Mouse (Mus musculus) A20 (cell line): ENCODE measurements at regions not wholly inside any gene's neighbourhood (a gene's known extent, or its start where the extent isn't known, plus 50 kb on each side); places are given as distances from the start of the nearest gene placed in this dataset.
"Not testable (repeated sequence)": the region's sequence is repeated elsewhere in the genome, so short reads cannot be mapped to it uniquely, and the experiment has no call there.

Experiments
- DNase-seq: peaks from one replicate; pipeline ENCODE4 v3.0.0-alpha.2; 2011; ENCODE audit warnings: low read depth, low spot score

DNA sequence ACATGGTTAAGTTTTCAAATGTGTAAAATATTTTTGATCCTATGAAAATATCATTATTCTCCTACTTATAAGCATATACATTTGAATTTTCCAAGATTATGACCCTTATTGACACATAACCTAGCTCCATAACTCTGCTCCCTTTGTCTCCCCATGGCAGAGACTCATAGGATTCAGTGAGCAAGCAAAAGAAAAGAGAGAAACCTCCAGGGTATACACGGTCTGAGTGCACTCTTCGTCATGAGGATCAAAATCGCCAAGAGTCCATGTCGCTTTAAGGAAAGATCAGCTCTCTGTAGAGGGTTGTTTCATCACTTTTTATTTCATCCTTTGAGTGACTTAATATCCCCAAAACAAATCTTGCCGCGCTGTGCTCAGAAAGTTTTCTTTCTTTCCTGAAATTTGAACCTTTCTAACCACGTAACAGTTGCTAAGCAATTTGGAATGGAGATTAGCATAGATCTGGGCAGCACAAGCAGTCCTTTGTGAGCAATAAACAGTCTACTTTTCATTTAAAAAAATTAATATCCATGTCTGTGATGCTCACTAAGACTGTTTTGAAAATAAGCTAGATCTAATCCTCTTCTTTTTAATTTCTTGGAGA, 1158.0 kb downstream of the A830018L16Rik start:
- DNase-seq, result no peak

DNA sequence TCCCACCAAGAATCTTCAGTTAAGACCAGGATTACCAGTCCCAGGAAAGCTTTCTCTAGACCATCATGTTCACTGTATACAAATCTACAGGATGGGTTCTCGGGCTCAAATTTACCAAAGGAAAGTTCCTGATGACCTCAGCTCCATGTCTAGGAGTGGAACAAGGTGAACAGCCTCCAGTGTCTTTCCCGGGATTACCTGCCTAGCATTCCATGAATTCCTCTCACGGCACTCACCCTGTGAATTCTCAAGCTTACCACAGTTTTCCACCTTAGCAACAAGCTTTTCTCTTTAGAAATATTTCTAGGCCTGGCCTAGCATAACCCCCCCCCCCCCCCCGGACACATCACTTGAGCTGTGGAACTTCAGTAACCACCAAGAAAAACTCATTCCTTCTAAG, 1158.9 kb downstream of the A830018L16Rik start:
- no peak for DNase-seq

DNA sequence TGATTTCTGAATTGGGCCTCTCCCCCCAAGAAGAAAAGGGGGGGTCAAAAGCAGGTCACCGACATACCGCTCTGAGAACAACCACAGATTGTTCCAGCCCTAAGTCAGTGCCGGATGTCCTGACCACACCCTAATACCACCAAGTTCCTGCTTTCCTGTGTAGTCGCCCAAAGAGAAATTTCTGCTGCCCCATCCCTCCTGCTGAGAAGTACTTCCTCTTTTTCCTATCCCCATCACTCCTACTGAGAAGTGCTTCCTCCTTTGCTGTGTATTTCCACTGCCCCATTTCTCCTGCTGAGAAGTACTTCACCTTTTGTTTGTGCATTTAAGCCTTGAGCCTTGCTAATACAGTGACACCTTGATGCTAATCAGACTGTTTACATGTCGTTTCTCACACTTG, 1160.4 kb downstream of the A830018L16Rik start:
- DNase-seq, result no peak

DNA sequence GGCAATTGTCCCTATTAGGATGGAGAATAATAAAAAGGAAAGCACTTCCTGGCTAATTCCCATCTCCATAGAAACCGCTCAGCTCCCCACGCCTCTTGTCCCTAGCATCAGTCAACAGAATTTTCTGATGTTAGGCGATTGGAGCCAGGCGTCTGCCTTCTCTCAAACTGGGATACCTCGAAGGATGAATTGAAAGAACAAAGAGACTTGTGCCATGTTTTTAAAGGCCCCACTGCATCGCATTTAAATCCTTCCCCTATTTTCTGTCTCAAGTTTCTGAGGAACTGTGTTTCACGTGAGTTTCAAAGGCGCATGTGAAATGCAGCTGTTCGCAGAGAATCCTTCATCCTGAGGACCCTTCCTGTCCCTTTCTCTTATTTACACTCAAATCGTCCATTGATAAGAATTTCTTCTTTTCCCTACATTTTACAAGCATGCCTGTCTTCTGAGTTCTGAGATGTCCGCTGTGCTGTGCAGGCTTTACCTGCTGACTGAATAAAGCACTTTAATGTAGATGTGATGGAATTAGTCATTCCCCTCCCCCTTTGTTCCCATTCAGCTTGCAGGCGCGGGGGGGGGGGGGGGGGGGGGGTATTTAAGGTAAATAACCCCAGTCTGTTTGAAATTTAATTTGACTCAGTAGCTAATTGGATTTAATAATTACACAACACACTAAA, 1163.3 kb downstream of the A830018L16Rik start:
- DNase-seq, result no peak

DNA sequence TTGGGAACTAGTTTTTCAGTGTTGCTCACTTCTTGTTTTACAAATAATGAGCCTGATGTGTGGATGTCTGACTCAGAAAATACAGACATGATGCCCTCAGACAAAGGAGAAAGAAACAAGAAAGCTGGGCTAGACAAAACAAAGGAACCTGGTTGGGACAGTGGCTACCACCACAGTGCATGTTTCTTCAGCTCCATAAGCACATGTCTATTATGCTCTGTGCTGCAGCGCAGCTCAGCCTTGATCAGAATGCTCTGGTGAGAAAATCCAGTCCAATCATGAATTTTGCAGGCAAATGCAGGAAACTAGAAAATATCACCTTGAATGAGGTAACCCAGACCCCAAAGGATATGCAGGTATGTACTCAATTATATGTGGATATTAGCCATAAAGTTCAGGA, 1164.1 kb downstream of the A830018L16Rik start:
- no peak for DNase-seq

DNA sequence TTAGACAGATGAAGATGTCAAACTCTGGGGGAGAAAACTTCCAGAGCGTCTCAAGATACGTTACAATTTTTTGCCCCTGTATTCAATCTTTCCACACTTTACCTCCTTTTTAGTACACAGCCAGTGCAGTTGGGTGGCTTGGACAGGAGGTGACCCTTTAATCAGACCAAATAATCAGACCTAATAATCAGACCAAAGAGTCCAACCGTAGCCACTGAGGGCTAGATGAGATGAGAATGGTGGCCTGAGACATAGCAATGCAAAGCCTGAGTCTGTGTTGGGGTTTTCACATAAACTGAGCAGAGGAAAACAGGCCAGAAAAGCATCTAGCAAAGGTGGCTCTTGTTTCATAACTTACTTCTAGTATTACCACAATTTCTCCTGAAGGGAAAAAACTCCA, 1169.1 kb downstream of the A830018L16Rik start:
- DNase-seq, result no peak

DNA sequence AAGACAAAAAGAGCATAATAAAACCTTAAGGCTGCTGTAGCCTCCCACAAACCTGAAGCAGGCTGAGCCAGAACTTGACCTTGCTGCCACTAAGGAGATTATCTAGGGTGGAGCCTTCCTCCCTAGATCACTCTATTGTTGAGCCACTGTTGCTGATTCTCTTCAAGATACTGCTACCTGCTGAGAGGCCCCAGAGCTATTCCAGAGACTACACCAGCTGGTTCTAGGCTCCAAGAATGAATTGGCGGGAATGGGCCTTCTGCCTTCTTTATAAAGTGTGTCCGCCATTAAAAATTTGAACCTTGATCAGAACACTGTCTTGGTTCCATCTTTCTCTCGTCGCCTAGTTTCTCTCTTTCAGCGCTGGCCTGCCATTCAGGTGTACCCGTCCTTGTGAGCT, 1173.1 kb downstream of the A830018L16Rik start:
- not testable (repeated sequence) for DNase-seq

DNA sequence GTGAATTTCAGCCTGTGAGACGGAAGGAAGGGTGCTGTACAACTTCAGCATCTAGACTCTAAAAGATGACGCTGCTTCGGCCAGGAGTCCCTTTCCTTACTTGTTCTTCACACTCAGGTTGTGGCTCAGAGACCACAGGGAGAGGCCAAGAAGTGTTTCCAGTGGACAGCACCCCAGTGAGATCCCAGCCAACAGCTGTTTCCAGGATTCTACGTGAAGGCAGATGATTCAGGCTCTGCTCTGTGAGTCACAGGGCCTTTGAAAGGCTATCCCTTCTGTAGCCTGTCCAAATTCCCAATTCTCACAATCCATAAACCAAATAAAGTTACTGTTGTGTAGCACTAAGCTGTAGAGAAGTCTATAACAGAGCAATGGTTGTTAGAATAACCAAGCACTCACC, 1198.2 kb downstream of the A830018L16Rik start:
- no peak for DNase-seq

DNA sequence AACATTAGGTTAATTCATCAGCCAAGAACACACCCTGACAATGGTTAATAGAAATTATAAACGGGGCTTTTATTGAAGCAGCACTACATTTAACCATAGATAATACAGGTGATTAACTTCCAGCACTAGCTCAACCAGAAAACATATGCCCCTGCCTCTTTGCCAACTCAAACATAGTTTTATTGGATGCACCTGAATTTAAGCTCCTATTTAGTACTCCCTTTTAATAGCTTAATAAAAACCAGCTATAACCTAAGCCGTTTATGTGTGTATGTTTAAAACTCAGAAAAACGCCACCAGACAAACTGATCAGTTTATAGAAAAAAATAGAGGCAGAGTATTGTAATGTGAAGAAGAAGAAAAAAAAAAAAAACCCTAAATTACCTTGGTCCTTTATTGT, 1201.4 kb downstream of the A830018L16Rik start:
- no peak for DNase-seq

DNA sequence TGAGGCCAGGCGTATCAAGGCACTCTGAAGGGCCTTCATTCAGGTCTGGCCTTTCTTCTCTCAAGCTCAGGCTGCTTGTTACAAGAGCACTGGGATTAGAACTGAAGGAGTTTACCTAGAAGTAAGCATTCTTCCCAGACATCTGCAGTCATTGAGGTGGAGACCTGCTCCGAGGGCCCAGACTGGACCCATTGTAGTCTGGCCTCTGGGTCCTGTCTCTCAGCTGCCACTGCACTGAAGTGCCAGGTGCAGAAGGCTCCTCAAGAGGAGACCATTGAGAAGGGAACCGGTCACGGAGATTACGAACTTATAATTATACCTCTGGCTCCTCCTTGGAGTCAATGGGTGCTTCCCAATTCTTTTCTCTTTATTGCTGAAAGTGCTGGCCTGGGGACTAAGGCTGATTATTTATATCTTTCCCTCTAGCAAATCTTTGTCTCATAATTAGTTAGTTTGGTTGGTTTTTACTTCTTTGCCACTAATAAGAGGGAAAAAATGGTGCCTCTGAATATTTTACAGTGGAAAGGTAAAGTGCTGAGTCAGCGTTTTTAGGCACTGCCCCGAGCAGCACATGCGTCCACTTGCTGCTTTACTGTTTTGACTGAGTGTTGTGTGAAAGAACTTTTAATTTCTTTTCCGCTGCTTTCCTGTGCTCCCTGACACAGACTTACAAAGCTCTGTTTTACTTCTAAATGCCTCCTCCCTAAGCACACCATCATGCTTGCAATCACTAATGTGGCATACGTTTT, 1202.0 kb downstream of the A830018L16Rik start:
- DNase-seq, result no peak

DNA sequence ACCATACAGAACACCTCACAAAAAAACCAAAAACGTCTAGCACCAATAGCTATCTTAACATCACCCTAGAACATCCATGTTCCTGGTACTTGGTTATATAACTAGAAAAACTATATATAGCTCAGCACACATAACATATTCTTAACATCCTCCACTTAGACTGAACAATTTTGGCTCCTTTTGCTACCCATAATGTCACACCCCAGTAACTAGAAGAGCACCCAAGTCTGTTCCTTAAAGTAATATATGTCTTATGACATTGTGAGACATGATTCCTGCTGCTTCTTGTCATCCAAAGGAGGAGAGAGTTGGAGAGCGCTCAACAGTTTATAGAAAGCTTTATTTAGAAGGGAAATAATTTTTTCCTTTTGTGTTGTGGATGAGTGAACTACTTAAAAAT, 1206.1 kb downstream of the A830018L16Rik start:
- DNase-seq, result no peak

DNA sequence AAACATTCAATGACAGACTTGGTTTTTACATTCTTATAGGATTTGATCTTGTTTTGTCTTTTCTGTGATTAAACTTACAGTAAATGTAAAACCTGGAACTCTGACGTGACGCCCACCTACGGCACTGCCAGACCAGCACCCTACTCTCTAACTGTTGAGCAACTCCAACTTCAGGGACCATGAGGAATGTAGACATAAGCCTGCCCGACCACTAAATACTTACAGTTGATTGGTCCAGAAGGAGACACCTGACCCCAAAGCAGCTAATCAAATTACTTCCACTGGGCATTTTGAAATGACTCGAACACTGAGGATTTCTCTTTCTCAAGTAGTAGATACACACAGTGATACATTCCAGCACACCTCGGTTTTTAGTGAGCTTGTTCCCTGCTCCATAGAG, 1206.9 kb downstream of the A830018L16Rik start:
- DNase-seq, result no peak

DNA sequence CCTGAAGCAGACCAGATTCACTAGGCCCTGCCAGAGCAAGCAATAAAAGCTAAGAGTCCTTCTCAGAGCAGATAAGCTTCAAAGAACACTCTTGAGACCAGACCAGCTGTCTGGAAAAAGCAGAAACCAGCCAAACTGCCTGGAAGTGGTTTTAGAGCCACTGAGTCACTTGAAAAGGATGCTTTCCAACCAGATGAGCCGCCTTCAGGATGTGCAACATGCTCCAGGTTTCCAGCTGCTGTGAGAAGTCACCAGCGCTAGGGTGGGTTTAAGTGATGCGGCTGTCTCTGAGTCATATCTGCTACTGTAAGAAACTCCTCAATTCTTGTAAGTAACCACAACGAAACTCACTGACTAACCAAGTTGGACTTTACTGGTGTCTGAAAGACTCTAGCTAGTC, 1209.3 kb downstream of the A830018L16Rik start:
- no peak for DNase-seq

DNA sequence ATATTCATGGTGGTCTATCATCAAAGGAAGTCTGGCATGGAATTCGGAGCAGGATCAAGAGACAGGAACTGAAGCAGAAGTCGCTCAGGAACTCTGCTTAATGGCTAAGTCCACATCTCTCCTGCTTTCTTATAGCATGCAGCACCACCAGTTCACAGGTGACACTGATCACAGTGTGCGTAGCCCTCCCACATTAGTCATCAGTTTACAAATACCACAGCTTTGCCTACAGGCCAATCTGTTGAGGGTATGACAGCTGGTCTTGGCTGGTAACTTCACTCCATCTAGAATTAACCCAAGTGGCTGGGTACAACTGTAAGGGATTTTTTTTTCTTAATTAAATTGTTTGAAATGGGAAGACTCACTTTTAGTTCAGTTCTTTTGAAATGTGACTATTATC, 1219.1 kb downstream of the A830018L16Rik start:
- DNase-seq, result no peak

DNA sequence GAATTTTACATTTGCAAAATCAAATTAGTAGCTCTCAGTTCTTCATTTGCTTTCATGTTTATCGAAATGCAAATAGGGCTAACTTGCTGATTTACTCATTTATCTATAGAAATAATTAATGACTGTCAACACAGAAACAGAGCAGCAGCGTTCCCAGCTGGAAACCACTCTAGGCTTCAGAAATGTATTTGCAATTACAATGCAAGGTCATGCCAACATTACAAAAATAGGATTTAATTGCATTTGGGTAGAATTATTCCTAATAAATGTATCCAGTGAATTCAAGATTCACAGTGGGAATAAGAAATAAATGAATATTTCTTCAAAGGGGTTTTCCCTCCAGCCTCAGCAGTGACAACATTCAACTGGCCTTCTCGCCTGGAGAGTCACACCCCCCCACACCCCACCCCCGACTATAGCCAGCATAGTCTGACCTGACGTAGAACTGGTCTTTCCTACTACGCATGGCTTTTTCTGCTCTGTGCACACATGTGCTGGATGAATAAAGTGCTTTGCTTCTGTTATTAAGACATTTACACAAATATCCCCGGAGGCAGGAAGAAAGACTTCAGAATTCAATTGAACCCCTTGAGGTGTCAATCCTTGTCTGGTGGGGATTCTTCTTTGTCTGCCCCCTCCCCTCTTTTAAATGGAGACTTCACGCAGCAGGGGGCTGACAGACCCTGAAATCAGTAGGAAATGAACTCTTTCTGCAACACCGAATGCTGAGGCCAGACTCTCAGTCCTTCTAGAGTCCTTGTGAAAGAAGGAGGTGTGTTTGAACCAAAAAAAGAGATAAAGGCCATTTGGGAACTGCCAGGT, 1222.6 kb downstream of the A830018L16Rik start:
- no peak for DNase-seq

DNA sequence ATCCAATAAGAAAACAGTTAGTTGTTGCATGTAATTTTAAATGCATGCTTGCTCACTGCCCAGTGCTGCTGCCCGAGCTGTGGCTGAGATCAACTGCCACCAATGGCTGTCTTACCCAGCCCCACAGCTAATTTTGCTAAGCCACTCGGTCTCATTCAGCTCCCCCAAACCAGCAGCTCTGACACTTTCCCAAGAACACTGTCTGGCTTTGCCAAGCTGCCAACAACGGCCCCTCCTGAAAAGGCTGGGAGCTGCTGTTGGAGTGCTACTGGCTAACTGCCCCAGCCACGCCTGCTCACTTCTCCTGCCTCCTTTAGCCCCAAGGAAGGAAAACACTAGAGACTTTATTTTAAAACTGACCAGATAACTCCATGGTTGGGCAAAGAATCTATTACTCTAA, 1227.1 kb downstream of the A830018L16Rik start:
- no peak for DNase-seq
